Comparison of ENCODE assay signal across 8 mouse cellular contexts in genomic region chr1:172053541-172054440, GRCm38 (mm10). TPM values are rescaled to one million over a fixed set of nuclear protein-coding genes. Genes with fewer than 3 reads are reported as not detected.
A peak's percentile ranks its signal among the peaks of the same experiment; 100 is the strongest.
DNase-seq lines count a peak whose midpoint lies in the region; ATAC-seq and TF ChIP-seq lines count a peak whose summit lies in the region.

No protein-coding gene starts in this region.

- TF ChIP-seq CTCF in brain, embryonic 14.5 days (IDR thresholded peaks at IDR 0.05; ENCODE audit: borderline replicate concordance, extremely low read depth, insufficient read depth, insufficient read length): no peak

- H3K4me1 ChIP-seq in heart, embryonic 13.5 days: peaks cover 18% of the 10 kb centered on the region
- peaks cover 57% of the 10 kb centered on the region for H3K4me1 ChIP-seq in forebrain, embryonic 15.5 days
- no peaks in the 10 kb centered on the region for H3K4me1 ChIP-seq in liver, embryonic 16.5 days (ENCODE audit: control insufficient read depth, low read depth, low read length)

- no peaks in the 10 kb centered on the region for H3K9me3 ChIP-seq in heart, embryonic 13.5 days
- H3K9me3 ChIP-seq in forebrain, embryonic 15.5 days: no peaks in the 10 kb centered on the region
- no peaks in the 10 kb centered on the region for H3K9me3 ChIP-seq in liver, embryonic 16.5 days (replicated peaks; ENCODE audit: control insufficient read depth, low read length)

- WGBS in heart, embryonic 13.5 days: 2% methylated on average over 42 of the region's 42 CpGs
- WGBS in forebrain, embryonic 15.5 days: 4% methylated on average over 42 of the region's 42 CpGs
- 7% methylated on average over 42 of the region's 42 CpGs for WGBS in liver, embryonic 16.5 days (ENCODE audit: insufficient replicate concordance)

- H3K27me3 ChIP-seq in heart, embryonic 13.5 days (replicated peaks): peaks cover 83% of the 10 kb centered on the region
- H3K27me3 ChIP-seq in forebrain, embryonic 15.5 days: 0 out of 2 replicates have a peak, but pooled peaks cover 7% of the 10 kb centered on the region
- peaks cover 34% of the 10 kb centered on the region for H3K27me3 ChIP-seq in liver, embryonic 16.5 days (ENCODE audit: control insufficient read depth, insufficient read depth, low read depth, low read length)

- H3K9ac ChIP-seq in heart, embryonic 13.5 days: peak overlapping the region; percentile 74
- peak overlapping the region; percentile 56 for H3K9ac ChIP-seq in forebrain, embryonic 15.5 days (replicated peaks)
- no peak overlapping the region for H3K9ac ChIP-seq in liver, embryonic 16.5 days (ENCODE audit: low read depth, low read length)

- no peak for DNase-seq in heart, adult 8-10 months (ENCODE audit: low spot score)
- DNase-seq in brain, embryonic 14.5 days (ENCODE audit: low read depth): peak; percentile 55
- DNase-seq in urinary bladder, postnatal 14 days (ENCODE audit: low spot score): no peak
- DNase-seq in spleen, postnatal 10 days (ENCODE audit: low spot score in 2 of 2): no peak
- DNase-seq in frontal cortex, postnatal 25 days (ENCODE audit: low spot score in 2 of 2): no peak

- peak overlapping the region; percentile 81 for H3K4me2 ChIP-seq in heart, embryonic 13.5 days
- H3K4me2 ChIP-seq in forebrain, embryonic 15.5 days (replicated peaks): peak overlapping the region; percentile 66
- H3K4me2 ChIP-seq in liver, embryonic 16.5 days (ENCODE audit: low read depth, low read length): peak overlapping the region; percentile 24

- peak overlapping the region; percentile 51 for H3K4me3 ChIP-seq in heart, embryonic 13.5 days
- peak overlapping the region; percentile 45 for H3K4me3 ChIP-seq in forebrain, embryonic 15.5 days
- H3K4me3 ChIP-seq in liver, embryonic 16.5 days (ENCODE audit: low read depth, low read length): peak overlapping the region; percentile 9; the same call in 1 of the 2 replicates

- ATAC-seq in heart, embryonic 13.5 days (ENCODE audit: extremely low read depth, insufficient number of reproducible peaks, low FRiP score, low TSS enrichment): 0 out of 2 replicates have a peak, but pooled peaks have one; percentile 20
- no peak for ATAC-seq in forebrain, embryonic 15.5 days (replicated peaks)
- no peak for ATAC-seq in liver, embryonic 16.5 days (ENCODE audit: low read depth)

- TF ChIP-seq POLR2A in brain, embryonic 14.5 days (IDR thresholded peaks at IDR 0.05; ENCODE audit: borderline replicate concordance, extremely low read depth, insufficient read depth, insufficient read length, poor library complexity, severe bottlenecking): no peak

- no peak overlapping the region for H3K27ac ChIP-seq in heart, embryonic 13.5 days (replicated peaks)
- no peak overlapping the region for H3K27ac ChIP-seq in forebrain, embryonic 15.5 days (replicated peaks)
- no peak overlapping the region for H3K27ac ChIP-seq in liver, embryonic 16.5 days (ENCODE audit: low read length)

- no peaks in the 10 kb centered on the region for H3K36me3 ChIP-seq in heart, embryonic 13.5 days
- no peaks in the 10 kb centered on the region for H3K36me3 ChIP-seq in forebrain, embryonic 15.5 days
- H3K36me3 ChIP-seq in liver, embryonic 16.5 days (ENCODE audit: control insufficient read depth, insufficient read depth): no peaks in the 10 kb centered on the region

RNA-seq across cellular contexts. Expression of gene Nhlh1, which starts 3.6 kb away (rescaled TPM):
- not detected in 2 replicates for polyA plus RNA-seq in heart, embryonic 13.5 days (2015; fragmentation: Nextera tagmentation; extraction: Ambion mirVana)
- total RNA-seq in heart, adult 8-10 months (2022): not detected
- polyA plus RNA-seq in brain, embryonic 14.5 days (2012; rRNA removed): 14.8 and 19.3 TPM in 2 replicates
- 3.9 and 4.6 TPM in 2 replicates for polyA plus RNA-seq in forebrain, embryonic 15.5 days (2015; fragmentation: Nextera tagmentation; extraction: Ambion mirVana)
- not detected in 2 replicates for polyA plus RNA-seq in liver, embryonic 16.5 days (2015; fragmentation: Nextera tagmentation; extraction: Ambion mirVana)

RNA-seq across cellular contexts. Expression of gene Vangl2, which starts 25.5 kb away (rescaled TPM):
- polyA plus RNA-seq in heart, embryonic 13.5 days (2015; fragmentation: Nextera tagmentation; extraction: Ambion mirVana): 8.9 and 9.3 TPM in 2 replicates
- total RNA-seq in heart, adult 8-10 months (2022): 1 to 10 TPM in 2 of 4 experiments, under 1 TPM in 2; 0.86 to 1.7 (median 1.1) TPM
- 61.5 and 87.3 TPM in 2 replicates for polyA plus RNA-seq in brain, embryonic 14.5 days (2012; rRNA removed)
- polyA plus RNA-seq in forebrain, embryonic 15.5 days (2015; fragmentation: Nextera tagmentation; extraction: Ambion mirVana): 48.0 and 51.5 TPM in 2 replicates
- 0.41 and 0.57 TPM in 2 replicates for polyA plus RNA-seq in liver, embryonic 16.5 days (2015; fragmentation: Nextera tagmentation; extraction: Ambion mirVana)

RNA-seq across cellular contexts. Expression of gene Copa, which starts 28.5 kb away (rescaled TPM):
- 162 and 163 TPM in 2 replicates for polyA plus RNA-seq in heart, embryonic 13.5 days (2015; fragmentation: Nextera tagmentation; extraction: Ambion mirVana)
- total RNA-seq in heart, adult 8-10 months (2022): 100 to 1,000 TPM; 103 to 115 (median 113) TPM
- 79.5 and 135 TPM in 2 replicates for polyA plus RNA-seq in brain, embryonic 14.5 days (2012; rRNA removed)
- polyA plus RNA-seq in forebrain, embryonic 15.5 days (2015; fragmentation: Nextera tagmentation; extraction: Ambion mirVana): 207 TPM in 2 replicates
- polyA plus RNA-seq in liver, embryonic 16.5 days (2015; fragmentation: Nextera tagmentation; extraction: Ambion mirVana): 75.9 and 82.2 TPM in 2 replicates

RNA-seq across cellular contexts. Expression of gene Ncstn, which starts 28.8 kb away (rescaled TPM):
- 115 TPM in 2 replicates for polyA plus RNA-seq in heart, embryonic 13.5 days (2015; fragmentation: Nextera tagmentation; extraction: Ambion mirVana)
- 10 to 100 TPM; 42.1 to 47.9 (median 44.0) TPM for total RNA-seq in heart, adult 8-10 months (2022)
- polyA plus RNA-seq in brain, embryonic 14.5 days (2012; rRNA removed): 136 and 139 TPM in 2 replicates
- 104 and 105 TPM in 2 replicates for polyA plus RNA-seq in forebrain, embryonic 15.5 days (2015; fragmentation: Nextera tagmentation; extraction: Ambion mirVana)
- polyA plus RNA-seq in liver, embryonic 16.5 days (2015; fragmentation: Nextera tagmentation; extraction: Ambion mirVana): 39.5 and 42.9 TPM in 2 replicates

Comparison
In these comparisons a context has a peak if more than half of its experiments do, and no peak if none do; other contexts are left out.
1. H3K4me2 ChIP-seq: peak in every context shown above with its lines; median percentile 81 in heart, embryonic 13.5 days; 66 in forebrain, embryonic 15.5 days; 24 in liver, embryonic 16.5 days.